Mouse (Mus musculus) forebrain, embryonic 16.5 days (tissue): ENCODE results near the gene Sync. TPM values are rescaled to one million over a fixed set of nuclear protein-coding genes. Genes with fewer than 3 reads are reported as not detected.

ENCODE experiments used
- ATAC-seq: fragments of 200-750 bp; cut with Nextera tagmentation; 2 replicates; pipeline ENCODE4 v1.8.0; 2017; ENCODE audit warnings: mild to moderate bottlenecking, moderate library complexity
- H3K27ac ChIP-seq: fragments of 300-500 bp; sonication (generic); 2 replicates; pipeline ENCODE4 v1.5.1; 2014; ENCODE audit warnings: low read length, control low read depth
- H3K27me3 ChIP-seq: fragments of 300-500 bp; sonication (generic); replicated peaks from 2 replicates; pipeline ENCODE4 v1.6.1; 2014; ENCODE audit warnings: low read length; ENCODE audit not compliant: control insufficient read depth, insufficient read depth
- H3K36me3 ChIP-seq: fragments of 300-500 bp; sonication (generic); 2 replicates; pipeline ENCODE4 v1.6.1; 2014; ENCODE audit not compliant: control insufficient read depth, insufficient read depth
- H3K4me1 ChIP-seq: fragments of 300-500 bp; sonication (generic); replicated peaks from 2 replicates; pipeline ENCODE4 v1.6.1; 2014; ENCODE audit warnings: low read length; ENCODE audit not compliant: control insufficient read depth, insufficient read depth
- H3K4me2 ChIP-seq: fragments of 300-500 bp; sonication (generic); 2 replicates; pipeline ENCODE4 v1.6.1; 2014; ENCODE audit warnings: mild to moderate bottlenecking, low read length, control low read depth
- H3K4me3 ChIP-seq: fragments of 300-500 bp; sonication (generic); replicated peaks from 2 replicates; pipeline ENCODE4 v1.5.1; 2014; ENCODE audit warnings: mild to moderate bottlenecking, low read length, control low read depth
- H3K9ac ChIP-seq: fragments of 300-500 bp; sonication (generic); replicated peaks from 2 replicates; pipeline ENCODE4 v1.6.1; 2014; ENCODE audit warnings: low read depth, low read length, control low read depth
- H3K9me3 ChIP-seq: fragments of 300-500 bp; sonication (generic); 2 replicates; pipeline ENCODE4 v1.6.1; 2016; ENCODE audit warnings: low read length; ENCODE audit not compliant: control insufficient read depth
- WGBS: fragments of 180-500 bp; shearing (Covaris S2); extraction: QIAGEN DNeasy Blood & Tissue Kit; methylation state at CpG from one replicate; pipeline ENCODE4 v1.1.7; 2014; 5-methylcytosine and 5-hydroxymethylcytosine counted together
- polyA plus RNA-seq: library from polyadenylated mRNA; unstranded; fragments of >200 nt; fragmentation: Nextera tagmentation; extraction: Ambion mirVana; gene quantifications from 2 replicates; pipeline ENCODE4 v1.2.1, GENCODE M21; 2015

Gene Sync
- polyA plus RNA-seq, 1 experiment from 2014 or later: 0.38 TPM

GRCm38 (mm10) chr4:129320876-129321275 lies 33.5 kb downstream of the Sync start:
- Histone ChIP-seq H3K9me3 (no peaks in the 10 kb centered on the region), H3K4me1 (no peaks in the 10 kb centered on the region), H3K4me3 (no peak overlapping the region), H3K27ac (no peak overlapping the region), H3K9ac (no peak overlapping the region), H3K27me3 (no peaks in the 10 kb centered on the region), H3K36me3 (peaks cover 34% of the 10 kb centered on the region), H3K4me2 (no peak overlapping the region)
- WGBS: 96% methylated on average over 1 of the region's 1 CpGs
- no peak for ATAC-seq

DNA sequence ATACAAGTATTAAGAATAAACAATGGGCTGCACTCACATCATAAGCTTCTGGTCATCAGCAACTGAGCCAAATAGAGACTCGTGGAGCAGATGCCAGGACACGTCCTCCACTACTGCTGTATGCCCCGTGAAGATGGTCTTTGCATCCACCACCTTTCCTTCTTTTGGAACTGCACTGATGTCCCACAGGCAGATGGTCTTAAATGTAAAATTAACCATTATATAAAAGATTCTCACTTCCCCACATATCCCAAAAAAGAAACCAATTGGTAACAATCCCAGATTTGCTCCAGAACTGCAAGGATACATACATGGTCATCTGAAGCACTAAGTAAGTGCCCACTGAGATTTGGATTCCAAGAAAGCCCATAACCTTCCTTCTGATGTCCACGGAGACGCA lies 34.6 kb downstream of the Sync start:
- Histone ChIP-seq H3K9ac (no peak overlapping the region), H3K4me1 (no peaks in the 10 kb centered on the region), H3K4me3 (no peak overlapping the region), H3K36me3 (peaks cover 33% of the 10 kb centered on the region), H3K27me3 (no peaks in the 10 kb centered on the region), H3K4me2 (no peak overlapping the region), H3K9me3 (no peaks in the 10 kb centered on the region), H3K27ac (no peak overlapping the region)
- WGBS: 94% methylated on average over 5 of the region's 5 CpGs
- ATAC-seq: no peak

DNA sequence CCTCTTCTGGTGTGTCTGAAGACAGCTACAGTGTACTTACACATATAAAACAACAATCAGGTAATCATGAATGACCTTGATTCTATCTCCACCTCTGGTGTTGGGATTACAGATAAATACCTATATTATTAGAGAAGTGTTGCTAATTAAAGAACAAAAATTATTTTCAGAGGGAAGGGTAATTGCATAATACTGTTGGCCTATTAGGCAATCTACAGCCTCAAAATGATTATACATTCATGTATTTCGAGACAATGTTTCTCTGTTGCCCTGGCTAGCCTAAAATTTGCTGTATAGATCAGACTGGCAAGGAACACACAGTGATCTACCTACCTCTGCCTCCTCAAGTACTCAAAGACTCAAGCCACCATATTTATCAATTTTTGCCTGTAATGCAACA lies 36.1 kb downstream of the Sync start:
- Histone ChIP-seq H3K27me3 (no peaks in the 10 kb centered on the region), H3K4me1 (no peaks in the 10 kb centered on the region), H3K4me2 (no peak overlapping the region), H3K9me3 (no peaks in the 10 kb centered on the region), H3K36me3 (peaks cover 30% of the 10 kb centered on the region), H3K27ac (no peak overlapping the region), H3K4me3 (no peak overlapping the region), H3K9ac (no peak overlapping the region)
- WGBS: 100% methylated on average over 1 of the region's 1 CpGs
- no peak for ATAC-seq

- H3K4me3 ChIP-seq: no peak overlapping the region
- no peaks in the 10 kb centered on the region for H3K4me1 ChIP-seq
- H3K9ac ChIP-seq: no peak overlapping the region
- H3K4me2 ChIP-seq: no peak overlapping the region
- no peaks in the 10 kb centered on the region for H3K27me3 ChIP-seq
- WGBS: 69% methylated on average over 1 of the region's 1 CpGs
- H3K27ac ChIP-seq: no peak overlapping the region
- peaks cover 28% of the 10 kb centered on the region for H3K36me3 ChIP-seq
- no peaks in the 10 kb centered on the region for H3K9me3 ChIP-seq
- no peak for ATAC-seq
These were observed 37.3 kb downstream of the Sync start for GRCm38 (mm10) chr4:129324756-129325155.

GRCm38 (mm10) chr4:129326191-129326590 lies 38.8 kb downstream of the Sync start:
- no peak for ATAC-seq
- Histone ChIP-seq H3K4me3 (no peak overlapping the region), H3K27ac (no peak overlapping the region), H3K27me3 (no peaks in the 10 kb centered on the region), H3K36me3 (peaks cover 23% of the 10 kb centered on the region), H3K9ac (no peak overlapping the region), H3K4me2 (no peak overlapping the region), H3K9me3 (no peaks in the 10 kb centered on the region), H3K4me1 (peaks cover 1% of the 10 kb centered on the region; the same call in 1 of the 2 replicates)
- 76% methylated on average over 1 of the region's 1 CpGs for WGBS

DNA sequence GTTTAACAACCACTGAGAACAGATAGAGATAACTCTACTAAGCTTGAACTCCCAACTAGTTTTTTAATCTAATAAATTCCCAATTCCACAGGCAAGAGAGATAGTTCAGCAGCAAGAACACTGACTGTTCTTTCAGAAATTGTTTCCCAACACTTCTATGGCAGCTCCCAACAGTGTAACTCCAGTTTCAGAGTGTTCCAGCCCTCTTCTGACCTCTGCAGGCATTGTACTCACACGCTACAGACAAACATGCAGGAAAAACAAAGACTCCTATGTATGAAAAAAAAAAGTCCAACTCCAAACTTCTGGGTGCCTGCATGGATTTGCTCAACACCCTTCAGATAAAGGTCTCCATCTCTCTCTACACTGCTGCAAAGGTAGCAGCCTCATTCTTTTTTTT lies 45.4 kb downstream of the Sync start:
- Histone ChIP-seq H3K4me1 (peaks cover 31% of the 10 kb centered on the region), H3K4me2 (peak overlapping the region; percentile 76), H3K27me3 (no peaks in the 10 kb centered on the region), H3K36me3 (peaks cover 8% of the 10 kb centered on the region), H3K9me3 (no peaks in the 10 kb centered on the region), H3K4me3 (no peak overlapping the region; the same call in 1 of the 2 replicates), H3K9ac (no peak overlapping the region), H3K27ac (no peak overlapping the region)
- no peak for ATAC-seq
- WGBS: 19% methylated on average over 1 of the region's 1 CpGs

DNA sequence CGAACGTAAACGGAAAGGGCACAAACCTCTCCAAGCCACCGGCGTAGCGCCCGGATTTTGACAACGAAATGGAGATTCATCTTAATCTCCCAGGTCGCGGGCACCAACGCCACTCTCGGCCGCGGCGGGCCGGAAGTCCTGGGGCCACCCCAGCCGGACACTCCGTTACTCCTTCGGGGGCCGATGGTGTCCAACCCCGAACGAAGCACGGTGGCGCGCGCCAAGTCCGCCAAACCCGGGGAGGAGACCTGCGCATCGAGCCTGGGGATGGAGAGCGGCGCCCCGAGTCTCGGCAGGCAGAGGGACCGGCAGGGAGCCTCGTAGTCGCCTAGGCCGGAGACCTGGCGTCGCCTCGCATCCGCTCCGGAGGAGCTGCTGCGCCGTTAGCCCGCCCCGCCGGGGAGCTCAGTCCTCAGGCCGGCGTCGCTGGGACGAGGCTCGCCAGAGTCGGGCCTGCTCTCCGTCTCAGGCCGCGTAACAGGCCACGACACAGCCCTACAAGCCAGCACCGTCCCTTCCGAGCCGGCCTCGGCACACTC lies 47.3 kb downstream of the Sync start:
- H3K9me3 ChIP-seq: no peaks in the 10 kb centered on the region
- H3K4me2 ChIP-seq: peak overlapping the region; percentile 76
- peak overlapping the region; percentile 82 for H3K4me3 ChIP-seq
- peak overlapping the region; percentile 92 for H3K27ac ChIP-seq
- peaks cover 31% of the 10 kb centered on the region for H3K4me1 ChIP-seq
- under 1% methylated on average over 57 of the region's 62 CpGs for WGBS
- H3K36me3 ChIP-seq: no peaks in the 10 kb centered on the region
- H3K9ac ChIP-seq: peak overlapping the region; percentile 88
- ATAC-seq: no peak
- no peaks in the 10 kb centered on the region for H3K27me3 ChIP-seq

- H3K9me3 ChIP-seq: no peaks in the 10 kb centered on the region
- peak within 1 kb of the TSS; percentile 88 for H3K9ac ChIP-seq
- H3K27me3 ChIP-seq: no peaks in the 10 kb centered on the region
- H3K36me3 ChIP-seq: no peaks in the 10 kb centered on the region
- peak within 1 kb of the TSS; percentile 76 for H3K4me2 ChIP-seq
- ATAC-seq: peak; percentile 98
- peak within 1 kb of the TSS; percentile 98 for H3K27ac ChIP-seq
- peaks cover 31% of the 10 kb centered on the region for H3K4me1 ChIP-seq
- peak within 1 kb of the TSS; percentile 82 for H3K4me3 ChIP-seq
- under 1% methylated on average over 73 of the region's 73 CpGs for WGBS
These were observed 48.0 kb downstream of the Sync start, which contains the start of the genes Rbbp4 and Zbtb8os for GRCm38 (mm10) chr4:129335216-129336074. Gene Rbbp4 (minus strand): TSS chr4:129335370. Gene Zbtb8os (plus strand): TSS chr4:129335695.

- Histone ChIP-seq H3K4me2 (peak overlapping the region; percentile 60), H3K4me3 (peak overlapping the region; percentile 51), H3K27me3 (no peaks in the 10 kb centered on the region), H3K9ac (peak overlapping the region; percentile 61), H3K27ac (peak overlapping the region; percentile 98), H3K4me1 (peaks cover 29% of the 10 kb centered on the region), H3K9me3 (no peaks in the 10 kb centered on the region), H3K36me3 (no peaks in the 10 kb centered on the region)
- ATAC-seq: no peak
- 55% methylated on average over 14 of the region's 14 CpGs for WGBS
These were observed 48.9 kb downstream of the Sync start for GRCm38 (mm10) chr4:129336291-129336690.
